Mouse (Mus musculus): ENCODE results near the gene Gsto2. TPM values are rescaled to one million over a fixed set of nuclear protein-coding genes. Genes with fewer than 3 reads are reported as not detected.

Gsto2 gene
- polyA plus RNA-seq, 1 experiment from 2014 or later: 1.4 TPM

DNA sequence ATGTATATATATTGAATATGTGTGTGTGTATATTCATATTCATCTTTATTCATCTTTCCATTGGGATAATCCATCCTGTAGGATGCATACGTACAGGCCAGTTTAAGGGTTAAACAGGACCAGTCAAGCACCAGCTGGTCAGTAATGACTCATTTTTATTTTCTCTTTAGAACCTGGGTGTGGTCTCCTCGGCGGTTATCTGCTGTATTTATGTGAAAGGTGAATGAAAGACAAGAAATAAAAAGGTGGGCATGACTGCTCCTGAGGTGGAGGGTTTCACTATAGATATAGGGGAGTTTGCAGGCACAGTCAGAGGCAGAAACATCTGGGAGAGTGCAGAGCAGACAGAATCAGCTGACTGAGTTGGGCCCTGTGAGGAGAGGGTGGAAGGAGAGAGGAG lies 4.2 kb downstream of the Gsto2 start:
- WGBS: 77% methylated on average over 3 of the region's 3 CpGs
- H3K27me3 ChIP-seq (ENCODE audit: control insufficient read depth, insufficient read depth, low read length): no peaks in the 10 kb centered on the region
- no peak for ATAC-seq (ENCODE audit: low FRiP score)
- no peak for DNase-seq (ENCODE audit: low spot score, missing footprints)
- no peak overlapping the region for H3K4me3 ChIP-seq (ENCODE audit: low read depth, low read length)
- no peak overlapping the region for H3K27ac ChIP-seq (ENCODE audit: low read depth, low read length)
- H3K9ac ChIP-seq (ENCODE audit: low read length): no peak overlapping the region
- no peaks in the 10 kb centered on the region for H3K36me3 ChIP-seq (ENCODE audit: control insufficient read depth, insufficient read depth, low read length)
- H3K4me2 ChIP-seq: no peak overlapping the region
- H3K9me3 ChIP-seq (ENCODE audit: control insufficient read depth, low read length): no peaks in the 10 kb centered on the region
- peaks cover 3% of the 10 kb centered on the region for H3K4me1 ChIP-seq (ENCODE audit: control insufficient read depth, insufficient read depth, low read length)

DNA sequence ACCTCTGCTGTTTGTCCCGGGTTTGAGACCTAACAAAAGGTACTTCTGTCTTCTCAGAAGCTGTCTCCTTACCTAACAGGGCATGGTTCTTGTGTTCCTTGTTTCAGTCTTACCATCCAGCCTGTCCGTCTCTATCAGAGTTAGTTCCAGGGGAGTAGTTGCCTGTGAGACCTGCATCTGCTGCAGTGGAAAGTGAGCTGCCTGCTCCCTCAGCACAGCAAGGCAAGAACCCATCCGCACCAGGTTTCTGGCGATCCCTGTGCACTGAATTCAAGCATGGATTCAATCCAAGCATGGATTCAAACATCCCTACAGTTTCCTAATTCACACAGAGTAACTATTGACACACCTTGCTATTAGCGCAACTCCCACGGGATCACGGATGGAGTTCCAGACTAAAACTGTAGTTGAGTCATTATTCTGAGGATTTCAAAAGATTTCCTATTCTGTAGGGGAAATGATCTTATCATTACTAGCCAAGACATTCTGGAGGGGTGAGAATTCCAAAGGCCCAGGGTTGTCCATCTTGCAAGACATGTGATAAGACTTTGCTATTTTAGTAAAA lies 4.8 kb downstream of the Gsto2 start:
- Histone ChIP-seq H3K27me3 (ENCODE audit: control insufficient read depth, insufficient read depth, low read length) (no peaks in the 10 kb centered on the region), H3K36me3 (ENCODE audit: control insufficient read depth, insufficient read depth, low read length) (no peaks in the 10 kb centered on the region), H3K9me3 (ENCODE audit: control insufficient read depth, low read length) (no peaks in the 10 kb centered on the region), H3K27ac (ENCODE audit: low read depth, low read length) (no peak overlapping the region), H3K4me3 (ENCODE audit: low read depth, low read length) (no peak overlapping the region), H3K4me1 (ENCODE audit: control insufficient read depth, insufficient read depth, low read length) (no peaks in the 10 kb centered on the region), H3K9ac (ENCODE audit: low read length) (no peak overlapping the region), H3K4me2 (no peak overlapping the region)
- DNase-seq (ENCODE audit: low spot score, missing footprints) (peak; percentile 75), ATAC-seq (ENCODE audit: low FRiP score) (no peak)
- WGBS: 72% methylated on average over 7 of the region's 7 CpGs

DNA sequence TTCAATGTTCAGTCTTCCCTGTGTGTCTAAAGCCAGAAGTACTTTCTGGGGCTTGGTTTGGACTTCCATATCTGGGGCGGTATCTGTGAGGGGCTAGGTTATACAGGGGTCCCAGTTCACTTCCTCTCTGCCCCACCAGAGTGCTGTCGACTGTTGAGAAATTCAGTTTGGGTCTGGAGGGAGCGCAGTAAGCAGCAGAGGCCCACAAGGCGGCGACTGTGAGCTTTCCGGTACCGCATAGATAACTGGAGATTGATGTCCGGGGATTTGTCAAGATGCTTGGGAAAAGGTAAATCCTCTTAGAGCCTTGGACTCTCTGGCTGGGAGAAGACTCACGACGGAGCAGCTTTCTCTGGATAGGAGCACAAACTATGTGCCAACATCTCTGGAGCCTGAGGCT lies 6.2 kb downstream of the Gsto2 start:
- Histone ChIP-seq H3K9me3 (ENCODE audit: control insufficient read depth, low read length) (no peaks in the 10 kb centered on the region), H3K4me1 (ENCODE audit: control insufficient read depth, insufficient read depth, low read length) (no peaks in the 10 kb centered on the region), H3K27me3 (ENCODE audit: control insufficient read depth, insufficient read depth, low read length) (no peaks in the 10 kb centered on the region), H3K4me3 (ENCODE audit: low read depth, low read length) (no peak overlapping the region), H3K27ac (ENCODE audit: low read depth, low read length) (no peak overlapping the region), H3K4me2 (no peak overlapping the region), H3K9ac (ENCODE audit: low read length) (no peak overlapping the region), H3K36me3 (ENCODE audit: control insufficient read depth, insufficient read depth, low read length) (no peaks in the 10 kb centered on the region)
- ATAC-seq (ENCODE audit: low FRiP score): no peak
- WGBS: 20% methylated on average over 10 of the region's 10 CpGs
- DNase-seq (ENCODE audit: low spot score, missing footprints): peak; percentile 91

DNA sequence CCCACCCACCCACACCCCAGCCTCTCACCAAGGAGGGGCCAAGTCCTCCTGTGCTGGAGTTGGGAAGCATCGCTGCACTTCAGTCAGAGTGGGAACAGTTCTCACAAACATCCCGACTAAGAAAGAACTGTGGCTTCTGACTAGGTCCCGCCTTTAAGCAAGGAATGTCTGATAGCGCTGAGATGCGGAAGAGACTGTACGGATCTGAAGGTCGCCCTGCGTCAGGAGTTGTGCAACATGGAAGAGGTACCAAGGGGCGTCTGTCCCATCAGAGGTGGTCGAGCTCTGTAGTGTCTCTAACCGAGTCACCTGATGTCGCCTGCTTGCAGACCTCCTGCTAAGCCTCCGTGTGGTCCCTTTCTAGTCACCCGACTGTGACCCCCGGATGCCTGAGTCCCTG lies 10.9 kb downstream of the Gsto2 start:
- H3K27me3 ChIP-seq (ENCODE audit: control insufficient read depth, insufficient read depth, low read length): no peaks in the 10 kb centered on the region
- peak; percentile 33 for DNase-seq (ENCODE audit: low spot score, missing footprints)
- no peak overlapping the region for H3K27ac ChIP-seq (ENCODE audit: low read depth, low read length)
- no peak overlapping the region for H3K9ac ChIP-seq (ENCODE audit: low read length)
- no peak overlapping the region for H3K4me2 ChIP-seq
- H3K9me3 ChIP-seq (ENCODE audit: control insufficient read depth, low read length): no peaks in the 10 kb centered on the region
- H3K36me3 ChIP-seq (ENCODE audit: control insufficient read depth, insufficient read depth, low read length): no peaks in the 10 kb centered on the region
- H3K4me3 ChIP-seq (ENCODE audit: low read depth, low read length): no peak overlapping the region
- WGBS: 83% methylated on average over 15 of the region's 15 CpGs
- no peak for ATAC-seq (ENCODE audit: low FRiP score)
- H3K4me1 ChIP-seq (ENCODE audit: control insufficient read depth, insufficient read depth, low read length): no peaks in the 10 kb centered on the region

DNA sequence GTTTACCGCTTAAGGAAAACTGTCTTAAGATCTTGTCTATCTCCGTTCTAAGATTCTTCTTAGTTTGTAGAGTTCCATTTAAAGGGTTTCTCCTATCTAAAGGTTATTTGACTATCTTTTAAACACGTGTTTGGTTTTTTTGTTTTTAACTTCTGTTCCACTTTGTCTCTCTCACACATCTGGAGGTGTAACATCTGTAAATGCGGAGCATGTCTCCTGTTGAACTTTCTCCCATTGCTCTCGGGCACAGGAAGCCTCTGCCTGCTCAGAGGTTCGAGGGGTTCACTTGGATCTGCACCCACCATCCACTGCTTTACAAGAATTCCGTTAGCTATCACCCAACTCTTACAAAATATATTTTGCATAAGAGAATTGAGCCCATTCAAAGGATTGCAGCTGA lies 16.2 kb downstream of the Gsto2 start:
- Histone ChIP-seq H3K4me1 (ENCODE audit: control insufficient read depth, insufficient read depth, low read length) (no peaks in the 10 kb centered on the region), H3K27ac (ENCODE audit: low read depth, low read length) (no peak overlapping the region), H3K27me3 (ENCODE audit: control insufficient read depth, insufficient read depth, low read length) (no peaks in the 10 kb centered on the region), H3K9ac (ENCODE audit: low read length) (no peak overlapping the region), H3K9me3 (ENCODE audit: control insufficient read depth, low read length) (no peaks in the 10 kb centered on the region), H3K4me3 (ENCODE audit: low read depth, low read length) (no peak overlapping the region), H3K4me2 (no peak overlapping the region), H3K36me3 (ENCODE audit: control insufficient read depth, insufficient read depth, low read length) (no peaks in the 10 kb centered on the region)
- 85% methylated on average over 7 of the region's 7 CpGs for WGBS
- DNase-seq (ENCODE audit: low spot score, missing footprints) (peak; percentile 61), ATAC-seq (ENCODE audit: low FRiP score) (no peak)

DNA sequence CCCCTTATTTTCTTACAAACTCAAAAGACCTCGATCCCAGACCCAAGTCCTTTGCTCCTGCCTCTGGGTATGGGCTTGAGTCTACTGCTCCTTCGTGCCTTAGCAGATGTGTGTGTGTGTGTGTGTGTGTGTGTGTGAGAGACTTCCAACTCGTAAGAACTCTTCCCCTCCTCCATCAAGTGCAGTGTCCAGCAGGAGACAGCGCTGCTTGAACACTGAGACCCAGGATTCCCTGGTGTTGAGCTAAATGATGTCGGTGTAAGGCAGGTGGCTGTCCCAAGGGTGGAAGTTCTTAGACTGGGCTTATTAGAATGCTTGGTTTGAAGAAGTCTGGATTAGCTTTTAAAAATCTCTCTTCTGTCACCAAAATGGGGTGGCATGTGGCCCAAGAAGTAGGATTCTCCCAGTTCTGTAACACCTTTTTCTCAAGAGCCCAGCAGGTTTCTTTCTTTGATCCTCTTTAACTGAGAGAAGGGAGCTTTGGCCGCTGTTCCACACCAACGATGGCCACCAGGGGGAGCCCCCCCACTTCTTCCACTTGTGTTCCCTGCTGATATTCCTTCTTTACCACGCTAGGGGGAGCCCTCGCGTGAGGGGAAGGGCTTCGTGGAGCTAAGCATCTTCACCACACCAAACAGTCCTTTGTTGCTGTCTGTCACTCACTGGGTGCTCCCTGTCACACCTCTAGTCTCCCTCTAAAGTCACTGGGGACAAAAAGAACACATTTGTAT lies 17.0 kb downstream of the Gsto2 start:
- ATAC-seq (ENCODE audit: low FRiP score) (peak; percentile 84), DNase-seq (ENCODE audit: low spot score, missing footprints) (peak; percentile 99)
- Histone ChIP-seq H3K4me1 (ENCODE audit: control insufficient read depth, insufficient read depth, low read length) (no peaks in the 10 kb centered on the region), H3K27me3 (ENCODE audit: control insufficient read depth, insufficient read depth, low read length) (no peaks in the 10 kb centered on the region), H3K4me2 (no peak overlapping the region), H3K4me3 (ENCODE audit: low read depth, low read length) (no peak overlapping the region), H3K9me3 (ENCODE audit: control insufficient read depth, low read length) (no peaks in the 10 kb centered on the region), H3K27ac (ENCODE audit: low read depth, low read length) (no peak overlapping the region), H3K9ac (ENCODE audit: low read length) (no peak overlapping the region), H3K36me3 (ENCODE audit: control insufficient read depth, insufficient read depth, low read length) (no peaks in the 10 kb centered on the region)
- 29% methylated on average over 11 of the region's 11 CpGs for WGBS

DNA sequence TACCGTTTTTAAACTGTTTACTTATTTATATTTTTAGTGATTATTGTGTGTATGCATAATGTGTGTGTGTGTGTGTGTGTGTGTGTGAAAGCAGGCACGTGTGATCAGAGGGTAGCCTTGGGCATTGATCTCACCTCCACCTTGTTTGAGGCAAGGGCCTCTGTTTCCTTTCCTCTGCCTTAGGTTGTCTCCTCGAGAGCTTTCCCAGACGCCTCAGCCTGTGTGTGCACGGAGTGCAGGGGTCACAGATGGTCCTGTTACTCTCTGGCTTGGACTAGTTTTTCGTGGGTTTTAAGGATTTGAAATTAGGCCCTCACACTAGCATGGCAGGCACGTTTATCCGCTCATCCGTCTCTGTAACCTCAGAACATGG lies 17.5 kb downstream of the Gsto2 start:
- no peak overlapping the region for H3K9ac ChIP-seq (ENCODE audit: low read length)
- peak; percentile 68 for ATAC-seq (ENCODE audit: low FRiP score)
- 61% methylated on average over 9 of the region's 9 CpGs for WGBS

DNA sequence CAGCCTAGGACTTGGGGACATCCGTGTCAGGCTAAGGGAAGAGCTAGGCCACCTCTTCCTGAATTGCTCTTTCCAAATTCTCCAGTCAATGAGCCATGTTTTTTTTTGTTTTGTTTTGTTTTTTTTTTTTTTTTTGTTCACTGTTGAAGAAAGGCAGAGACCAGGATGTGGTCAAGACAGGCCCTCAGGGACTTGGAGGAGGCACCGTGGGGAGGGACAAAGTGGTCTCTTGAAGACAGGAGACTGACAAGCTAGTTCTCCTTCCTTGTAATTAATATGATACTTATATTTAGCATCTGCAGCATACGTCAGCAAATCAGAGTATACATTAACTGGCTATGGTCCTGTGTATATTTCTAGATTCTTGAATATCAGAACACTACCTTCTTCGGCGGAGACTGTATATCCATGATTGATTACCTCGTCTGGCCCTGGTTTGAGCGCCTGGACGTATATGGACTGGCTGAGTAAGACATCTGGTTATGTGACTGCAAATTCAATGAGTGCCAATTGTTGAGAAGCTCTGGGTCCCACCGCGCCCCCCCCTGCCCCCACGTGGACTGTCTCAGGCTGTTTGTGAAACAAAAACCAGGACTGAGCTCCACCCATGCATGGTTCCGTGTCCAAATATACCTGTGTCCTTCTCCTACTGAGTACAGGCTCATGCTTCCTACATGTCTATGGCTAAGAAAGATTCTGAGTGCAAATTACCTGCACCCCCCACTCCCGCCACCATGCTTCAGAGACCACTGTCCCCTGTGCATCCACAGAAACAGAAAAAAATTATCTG lies 19.2 kb downstream of the Gsto2 start:
- Histone ChIP-seq H3K4me3 (ENCODE audit: low read depth, low read length) (no peak overlapping the region), H3K36me3 (ENCODE audit: control insufficient read depth, insufficient read depth, low read length) (no peaks in the 10 kb centered on the region), H3K9ac (ENCODE audit: low read length) (no peak overlapping the region), H3K4me1 (ENCODE audit: control insufficient read depth, insufficient read depth, low read length) (no peaks in the 10 kb centered on the region), H3K27me3 (ENCODE audit: control insufficient read depth, insufficient read depth, low read length) (no peaks in the 10 kb centered on the region), H3K27ac (ENCODE audit: low read depth, low read length) (no peak overlapping the region), H3K4me2 (no peak overlapping the region), H3K9me3 (ENCODE audit: control insufficient read depth, low read length) (no peaks in the 10 kb centered on the region)
- peak; percentile 59 for DNase-seq (ENCODE audit: low spot score, missing footprints)
- ATAC-seq (ENCODE audit: low FRiP score): no peak
- WGBS: 89% methylated on average over 13 of the region's 13 CpGs

More for the DNA sequence above, 17.5 kb downstream of the Gsto2 start:
- no peak overlapping the region for H3K4me2 ChIP-seq
- H3K9me3 ChIP-seq (ENCODE audit: control insufficient read depth, low read length): no peaks in the 10 kb centered on the region
- H3K4me3 ChIP-seq (ENCODE audit: low read depth, low read length): no peak overlapping the region
- H3K27me3 ChIP-seq (ENCODE audit: control insufficient read depth, insufficient read depth, low read length): no peaks in the 10 kb centered on the region
- no peak for DNase-seq (ENCODE audit: low spot score, missing footprints)
- H3K4me1 ChIP-seq (ENCODE audit: control insufficient read depth, insufficient read depth, low read length): no peaks in the 10 kb centered on the region
- no peaks in the 10 kb centered on the region for H3K36me3 ChIP-seq (ENCODE audit: control insufficient read depth, insufficient read depth, low read length)
- H3K27ac ChIP-seq (ENCODE audit: low read depth, low read length): no peak overlapping the region

DNA sequence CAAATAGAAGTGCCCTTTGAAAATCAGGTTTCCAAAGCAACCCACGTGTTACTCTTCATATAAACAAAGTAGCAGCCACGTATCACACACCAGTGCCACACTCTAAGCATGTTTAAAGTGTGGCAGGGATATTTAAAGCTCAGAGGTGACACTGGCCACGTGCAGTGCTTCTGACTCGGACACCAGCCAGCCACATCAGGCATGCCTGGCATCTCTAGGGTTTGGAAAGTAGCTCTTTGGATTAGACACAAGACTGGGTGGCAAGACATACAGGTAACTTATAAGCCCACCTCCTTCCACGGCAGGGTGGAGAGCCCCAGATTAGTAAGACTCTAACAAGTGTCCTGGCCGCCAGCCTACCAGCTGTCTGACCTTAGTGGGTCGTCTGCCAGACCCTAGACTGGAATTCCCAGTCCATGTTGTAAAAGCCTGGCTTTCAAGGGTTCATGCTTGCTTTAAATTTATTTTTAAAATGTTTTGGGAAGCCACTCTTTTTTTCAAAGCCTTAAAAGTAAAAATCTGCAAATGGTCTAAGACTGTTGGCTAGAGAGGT lies 19.9 kb downstream of the Gsto2 start:
- ATAC-seq (ENCODE audit: low FRiP score): no peak
- WGBS: 70% methylated on average over 7 of the region's 7 CpGs
- Histone ChIP-seq H3K27me3 (ENCODE audit: control insufficient read depth, insufficient read depth, low read length) (no peaks in the 10 kb centered on the region), H3K4me3 (ENCODE audit: low read depth, low read length) (no peak overlapping the region), H3K36me3 (ENCODE audit: control insufficient read depth, insufficient read depth, low read length) (no peaks in the 10 kb centered on the region), H3K4me2 (no peak overlapping the region), H3K4me1 (ENCODE audit: control insufficient read depth, insufficient read depth, low read length) (no peaks in the 10 kb centered on the region), H3K9ac (ENCODE audit: low read length) (no peak overlapping the region), H3K27ac (ENCODE audit: low read depth, low read length) (no peak overlapping the region), H3K9me3 (ENCODE audit: control insufficient read depth, low read length) (no peaks in the 10 kb centered on the region)
- DNase-seq (ENCODE audit: low spot score, missing footprints): peak; percentile 56
